Mouse (Mus musculus) stomach, embryonic 16.5 days (tissue): ENCODE data around the gene Arnt. TPM values are rescaled to one million over a fixed set of nuclear protein-coding genes. Genes with fewer than 3 reads are reported as not detected.

Source experiments
- ATAC-seq: fragments of 200-750 bp; cut with Nextera tagmentation; 2 replicates; pipeline ENCODE4 v1.8.0; 2017; ENCODE audit warnings: moderate number of reproducible peaks, moderate TSS enrichment; ENCODE audit not compliant: insufficient read depth, low FRiP score
- H3K27ac ChIP-seq: fragments of 300-500 bp; sonication (generic); 2 replicates; pipeline ENCODE4 v1.5.1; 2014; ENCODE audit warnings: low read length
- H3K27me3 ChIP-seq: fragments of 300-500 bp; sonication (generic); 2 replicates; pipeline ENCODE4 v1.6.1; 2014; ENCODE audit warnings: low read length, control low read depth, mixed read lengths; ENCODE audit not compliant: control insufficient read depth, insufficient read depth
- H3K36me3 ChIP-seq: fragments of 300-500 bp; sonication (generic); 2 replicates; pipeline ENCODE4 v1.6.1; 2014; ENCODE audit warnings: low read length; ENCODE audit not compliant: control insufficient read depth, insufficient read depth
- H3K4me1 ChIP-seq: fragments of 300-500 bp; sonication (generic); 2 replicates; pipeline ENCODE4 v1.6.1; 2014; ENCODE audit warnings: low read length, control low read depth, mixed read lengths; ENCODE audit not compliant: control insufficient read depth, insufficient read depth
- H3K4me2 ChIP-seq: fragments of 300-500 bp; sonication (generic); 2 replicates; pipeline ENCODE4 v1.6.1; 2014; ENCODE audit warnings: low read depth, low read length, mixed read lengths
- H3K4me3 ChIP-seq: fragments of 300-500 bp; sonication (generic); replicated peaks from 2 replicates; pipeline ENCODE4 v1.5.1; 2014; ENCODE audit warnings: mild to moderate bottlenecking, low read length
- H3K9ac ChIP-seq: fragments of 300-500 bp; sonication (generic); 2 replicates; pipeline ENCODE4 v1.6.1; 2014; ENCODE audit warnings: low read length
- H3K9me3 ChIP-seq: fragments of 300-500 bp; sonication (generic); replicated peaks from 2 replicates; pipeline ENCODE4 v1.6.1; 2016; ENCODE audit warnings: low read length, control low read depth; ENCODE audit not compliant: control insufficient read depth
- WGBS: fragments of 180-500 bp; shearing (Covaris S2); extraction: QIAGEN DNeasy Blood & Tissue Kit; methylation state at CpG from one replicate; pipeline ENCODE4 v1.1.7; 2014; 5-methylcytosine and 5-hydroxymethylcytosine counted together
- polyA plus RNA-seq: library from polyadenylated mRNA; unstranded; fragments of >200 nt; fragmentation: Nextera tagmentation; extraction: Ambion mirVana; gene quantifications from 2 replicates; pipeline ENCODE4 v1.2.1, GENCODE M21; 2015

Arnt gene
- polyA plus RNA-seq, 1 experiment from 2014 or later: 46.5 TPM

DNA sequence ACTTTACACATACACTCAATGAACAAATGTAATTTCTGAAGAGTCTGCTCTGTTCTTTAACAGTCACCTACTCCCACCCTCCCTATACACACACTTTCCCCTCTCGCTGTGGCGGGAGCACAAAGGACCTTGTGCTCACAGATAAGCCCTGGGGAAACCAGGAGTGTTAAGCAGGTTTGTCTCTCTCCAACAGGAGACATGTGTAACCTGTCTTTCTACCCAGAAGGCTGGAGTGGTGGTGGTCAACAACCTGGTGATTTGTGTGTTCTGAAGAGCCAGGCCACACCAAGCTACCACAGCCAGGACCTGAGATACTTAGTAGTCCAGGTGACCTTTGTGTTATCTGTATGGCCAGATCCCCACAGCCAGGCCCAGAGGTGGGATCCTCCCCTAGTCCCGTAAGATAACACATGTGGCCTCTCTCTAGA, 82.4 kb downstream of the Arnt start:
- peak; percentile 67 for ATAC-seq
- Histone ChIP-seq H3K4me2 (no peak overlapping the region), H3K9me3 (no peaks in the 10 kb centered on the region), H3K27me3 (no peaks in the 10 kb centered on the region), H3K4me1 (peaks cover 6% of the 10 kb centered on the region; the same call in 1 of the 2 replicates), H3K27ac (no peak overlapping the region), H3K36me3 (no peaks in the 10 kb centered on the region), H3K9ac (no peak overlapping the region), H3K4me3 (no peak overlapping the region)
- 81% methylated on average over 3 of the region's 3 CpGs for WGBS

DNA sequence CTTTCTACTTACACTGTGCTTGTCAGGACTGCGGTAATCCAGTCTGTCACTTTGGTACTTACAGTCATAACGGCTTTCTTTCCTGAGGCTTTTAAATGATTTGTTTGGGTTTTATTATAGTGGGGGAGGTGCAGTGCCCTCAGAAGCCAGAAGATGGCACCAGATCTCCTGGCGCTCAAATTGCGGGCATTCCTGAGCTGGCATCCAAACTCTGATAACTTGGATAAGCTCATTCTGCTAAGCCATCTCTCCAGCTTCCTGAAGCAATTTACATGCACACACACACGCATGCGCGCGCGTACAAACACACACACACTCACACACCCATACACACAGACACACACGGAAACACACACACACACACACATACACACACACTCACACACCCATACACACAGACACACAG, 83.3 kb downstream of the Arnt start:
- H3K4me3 ChIP-seq: no peak overlapping the region
- no peaks in the 10 kb centered on the region for H3K36me3 ChIP-seq
- H3K27ac ChIP-seq: peak overlapping the region; percentile 18; the same call in 1 of the 2 replicates
- H3K9me3 ChIP-seq: no peaks in the 10 kb centered on the region
- no peak overlapping the region for H3K4me2 ChIP-seq
- H3K9ac ChIP-seq: no peak overlapping the region; the same call in 1 of the 2 replicates
- peaks cover 6% of the 10 kb centered on the region; the same call in 1 of the 2 replicates for H3K4me1 ChIP-seq
- 0 out of 2 replicates have a peak, but pooled peaks have one; percentile 52 for ATAC-seq
- H3K27me3 ChIP-seq: no peaks in the 10 kb centered on the region
- 19% methylated on average over 10 of the region's 10 CpGs for WGBS

DNA sequence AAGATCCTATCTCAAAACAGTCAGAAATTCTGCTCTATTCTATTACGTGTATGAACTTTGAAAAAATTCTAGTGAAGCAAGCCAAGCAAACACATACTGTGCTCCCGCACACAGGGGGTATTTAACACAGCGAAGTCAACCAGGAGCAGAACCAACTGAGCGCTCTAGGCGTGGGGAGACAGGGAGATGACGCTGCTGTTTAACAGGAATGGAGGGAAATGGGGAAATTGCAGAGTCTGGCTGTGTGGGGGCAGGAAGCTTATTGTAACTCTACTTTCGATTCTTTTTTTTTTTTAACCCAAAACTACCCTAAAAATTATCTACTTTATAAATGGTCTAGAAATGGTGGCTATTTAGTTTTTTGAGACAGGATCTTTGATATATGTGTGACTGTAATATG, 84.7 kb downstream of the Arnt start:
- H3K27ac ChIP-seq: no peak overlapping the region
- no peak overlapping the region for H3K9ac ChIP-seq
- H3K4me1 ChIP-seq: peaks cover 6% of the 10 kb centered on the region; the same call in 1 of the 2 replicates
- H3K4me2 ChIP-seq: no peak overlapping the region
- no peaks in the 10 kb centered on the region for H3K27me3 ChIP-seq
- 78% methylated on average over 7 of the region's 7 CpGs for WGBS
- no peak for ATAC-seq
- H3K36me3 ChIP-seq: no peaks in the 10 kb centered on the region
- no peaks in the 10 kb centered on the region for H3K9me3 ChIP-seq
- H3K4me3 ChIP-seq: no peak overlapping the region

DNA sequence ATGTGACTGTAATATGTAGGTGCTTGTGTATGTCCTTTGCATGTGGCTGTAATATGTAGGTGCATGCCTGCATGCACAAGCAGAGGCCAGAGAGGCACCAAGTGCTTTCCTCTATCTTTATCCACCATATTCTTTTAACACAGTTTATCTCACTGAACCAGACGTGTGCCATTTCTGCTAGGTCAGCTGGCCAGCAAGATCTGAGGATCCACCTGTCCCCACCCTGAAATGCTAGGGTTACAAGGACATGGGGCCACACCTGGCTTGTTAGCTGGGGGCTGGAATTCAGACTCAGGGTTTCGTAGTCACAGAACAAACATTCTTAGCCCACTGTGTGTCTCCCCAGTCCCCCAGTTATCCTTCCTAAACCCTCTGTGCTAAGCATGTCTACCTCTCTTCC, 85.1 kb downstream of the Arnt start:
- no peak overlapping the region for H3K4me2 ChIP-seq
- no peak overlapping the region for H3K4me3 ChIP-seq
- no peaks in the 10 kb centered on the region for H3K9me3 ChIP-seq
- H3K36me3 ChIP-seq: no peaks in the 10 kb centered on the region
- peaks cover 6% of the 10 kb centered on the region; the same call in 1 of the 2 replicates for H3K4me1 ChIP-seq
- ATAC-seq: peak; percentile 16; the same call in 1 of the 2 replicates
- H3K27me3 ChIP-seq: no peaks in the 10 kb centered on the region
- no peak overlapping the region for H3K27ac ChIP-seq
- WGBS: 53% methylated on average over 2 of the region's 2 CpGs
- H3K9ac ChIP-seq: no peak overlapping the region

DNA sequence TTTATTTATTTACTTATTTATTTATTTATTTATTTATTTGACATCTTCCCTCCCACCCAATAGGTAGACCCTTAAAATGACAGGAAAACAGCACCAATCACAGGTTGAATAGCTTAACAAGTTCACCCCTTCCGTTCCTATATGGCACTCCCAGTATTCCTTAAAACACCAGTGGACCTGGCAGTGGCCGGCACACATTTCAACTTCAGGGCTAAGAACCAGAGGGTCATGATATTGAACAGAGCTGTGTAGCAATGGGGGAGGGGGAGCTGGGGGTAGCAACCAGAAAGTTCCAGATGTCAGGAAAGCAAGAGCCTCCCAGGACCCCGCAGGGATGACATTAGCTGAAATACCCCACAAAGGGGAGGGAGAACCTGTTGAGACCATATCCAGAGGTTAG, 85.9 kb downstream of the Arnt start:
- no peak overlapping the region for H3K4me2 ChIP-seq
- H3K9me3 ChIP-seq: no peaks in the 10 kb centered on the region
- H3K9ac ChIP-seq: no peak overlapping the region
- ATAC-seq: no peak
- H3K4me3 ChIP-seq: no peak overlapping the region
- no peaks in the 10 kb centered on the region for H3K27me3 ChIP-seq
- no peaks in the 10 kb centered on the region for H3K36me3 ChIP-seq
- WGBS: 81% methylated on average over 3 of the region's 3 CpGs
- H3K27ac ChIP-seq: no peak overlapping the region
- H3K4me1 ChIP-seq: peaks cover 6% of the 10 kb centered on the region; the same call in 1 of the 2 replicates

DNA sequence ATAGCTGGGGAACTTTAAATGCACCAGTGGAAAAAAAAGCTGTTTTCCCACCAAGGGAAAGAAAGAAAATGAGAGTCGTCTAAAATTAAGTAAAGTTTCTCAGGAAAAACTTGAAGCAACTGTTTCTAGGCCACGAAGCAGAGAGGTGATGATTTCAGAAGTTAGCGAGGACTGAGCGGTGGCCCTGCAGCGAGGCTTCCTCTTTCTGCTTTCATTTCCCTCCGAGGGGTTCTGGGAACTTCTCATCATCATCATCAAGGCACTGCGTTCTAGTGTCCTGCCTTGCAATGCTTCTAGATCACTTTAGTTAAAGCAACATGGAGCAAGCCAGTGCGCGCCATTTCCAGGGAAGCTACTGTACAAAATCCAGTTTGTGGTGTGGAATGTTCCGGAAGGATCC, 87.0 kb downstream of the Arnt start:
- Histone ChIP-seq H3K27ac (no peak overlapping the region), H3K9ac (no peak overlapping the region), H3K36me3 (no peaks in the 10 kb centered on the region), H3K27me3 (no peaks in the 10 kb centered on the region), H3K9me3 (no peaks in the 10 kb centered on the region), H3K4me2 (no peak overlapping the region), H3K4me3 (no peak overlapping the region), H3K4me1 (peaks cover 6% of the 10 kb centered on the region; the same call in 1 of the 2 replicates)
- no peak for ATAC-seq
- 87% methylated on average over 10 of the region's 10 CpGs for WGBS

DNA sequence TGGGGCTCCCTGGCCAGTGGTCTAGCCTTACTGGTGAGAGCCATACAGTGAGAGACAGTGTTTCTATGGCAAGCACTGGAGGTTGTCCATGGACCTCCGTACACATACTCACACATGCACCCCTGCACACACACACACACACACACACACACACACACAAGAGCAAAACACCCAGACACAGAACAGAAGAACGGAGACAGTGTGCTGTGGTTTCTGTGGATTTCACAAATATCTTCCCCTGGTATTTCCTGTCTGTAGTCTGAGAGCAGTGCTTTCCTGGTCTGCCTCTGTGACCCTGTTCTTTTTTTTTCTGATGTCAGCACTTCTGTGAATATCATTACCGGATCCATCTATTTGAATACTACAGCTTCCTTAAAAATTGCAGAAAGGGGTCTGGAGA, 89.5 kb downstream of the Arnt start:
- Histone ChIP-seq H3K9me3 (no peaks in the 10 kb centered on the region), H3K27ac (no peak overlapping the region), H3K36me3 (no peaks in the 10 kb centered on the region), H3K4me2 (no peak overlapping the region), H3K27me3 (no peaks in the 10 kb centered on the region), H3K4me3 (no peak overlapping the region), H3K4me1 (no peaks in the 10 kb centered on the region), H3K9ac (no peak overlapping the region)
- no peak for ATAC-seq
- WGBS: 44% methylated on average over 3 of the region's 3 CpGs

DNA sequence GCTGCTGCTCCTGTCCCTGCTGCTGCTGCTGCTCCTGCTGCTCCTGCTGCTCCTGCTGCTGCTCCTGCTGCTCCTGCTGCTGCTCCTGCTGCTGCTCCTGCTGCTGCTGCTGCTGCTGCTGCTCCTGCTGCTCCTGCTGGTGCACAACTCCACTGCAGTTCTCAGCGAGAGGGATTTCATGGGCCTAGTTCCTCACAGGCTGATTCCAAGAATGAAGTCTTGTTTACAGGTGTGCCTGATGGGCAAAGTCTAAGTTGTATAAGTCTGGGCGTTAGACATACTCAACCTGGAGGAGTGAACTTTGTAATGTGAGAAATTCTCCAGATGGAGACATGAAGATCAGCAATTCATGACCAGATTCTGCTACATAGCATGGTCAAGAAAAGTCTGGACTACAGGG, 90.5 kb downstream of the Arnt start:
- ATAC-seq: no peak
- Histone ChIP-seq H3K4me2 (no peak overlapping the region), H3K4me1 (no peaks in the 10 kb centered on the region), H3K9me3 (no peaks in the 10 kb centered on the region), H3K9ac (no peak overlapping the region), H3K36me3 (no peaks in the 10 kb centered on the region), H3K27me3 (no peaks in the 10 kb centered on the region), H3K27ac (no peak overlapping the region), H3K4me3 (no peak overlapping the region)
- 40% methylated on average over 2 of the region's 2 CpGs for WGBS

DNA sequence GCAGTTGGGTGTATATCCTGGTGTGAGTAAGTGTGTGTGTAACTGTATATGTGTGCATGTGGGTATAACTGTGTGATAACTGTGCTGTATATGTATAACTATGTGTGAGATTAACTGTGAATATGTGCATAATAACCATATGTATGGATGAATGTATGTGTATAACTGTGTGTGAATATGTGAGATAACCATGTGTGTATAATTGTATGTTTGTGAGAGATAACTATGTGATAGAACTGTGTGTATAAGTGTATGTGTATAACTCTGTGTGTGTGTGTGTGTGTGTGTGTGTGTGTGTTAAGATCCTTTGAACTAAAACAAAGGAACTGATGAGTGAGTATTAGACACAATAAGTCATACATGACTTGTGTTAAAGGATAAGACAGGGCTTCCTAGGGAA, 91.9 kb downstream of the Arnt start:
- no peaks in the 10 kb centered on the region for H3K36me3 ChIP-seq
- H3K4me3 ChIP-seq: no peak overlapping the region
- H3K9ac ChIP-seq: no peak overlapping the region
- H3K27ac ChIP-seq: no peak overlapping the region
- no peaks in the 10 kb centered on the region for H3K27me3 ChIP-seq
- H3K4me2 ChIP-seq: no peak overlapping the region
- no peaks in the 10 kb centered on the region for H3K9me3 ChIP-seq
- no peaks in the 10 kb centered on the region for H3K4me1 ChIP-seq
- no peak for ATAC-seq
